ENCODE assay signal across 17 mouse cellular contexts in the genomic region with DNA sequence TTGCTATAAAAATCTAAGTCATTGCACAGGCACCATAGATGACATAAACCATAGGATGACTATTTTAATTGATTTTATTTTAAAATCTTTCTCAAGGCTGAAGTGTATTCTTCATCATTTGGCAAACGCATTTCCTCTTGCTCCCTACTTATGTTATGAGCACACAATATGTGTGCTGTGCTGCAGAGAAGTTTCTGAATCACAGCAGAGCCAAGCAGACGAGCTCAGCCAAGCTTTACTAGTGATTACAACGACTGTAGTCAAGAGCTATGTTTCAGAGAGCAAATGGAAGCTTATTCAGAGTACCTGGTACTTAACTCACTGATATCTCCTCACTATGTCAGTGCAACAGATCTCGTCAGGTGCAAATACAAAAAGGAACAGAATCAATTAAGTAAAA.
"Had no signal": no experiment of that assay in that cellular context is flagged by ENCODE, and none has a peak within 500 bp of the region (broad histone marks: within the 10 kb centered on the region; RNA-seq: fewer than 3 reads in every experiment).

No protein-coding gene starts in this region.

- DNase-seq: left cerebral cortex, postnatal 4 days; liver; liver, embryonic 13.5 days; liver, postnatal 0 days; lung, adult 18-20 months; lung, adult 2 months; lung, embryonic 14.5 days; lung, postnatal 10 days; lung, postnatal 14 days; lung, postnatal 36 days; lung, postnatal 4 days; midbrain, embryonic 14.5 days had no signal

- ATAC-seq: liver, embryonic 12.5 days; liver, postnatal 0 days; lung, postnatal 0 days; midbrain, embryonic 13.5 days; midbrain, embryonic 15.5 days; midbrain, embryonic 16.5 days had no signal
